Mouse (Mus musculus): ENCODE results near the gene Kcnma1. TPM values are rescaled to one million over a fixed set of nuclear protein-coding genes. Genes with fewer than 3 reads are reported as not detected.

The Kcnma1 gene
- polyA plus RNA-seq, 1 experiment from 2014 or later = 0.62 TPM

DNA sequence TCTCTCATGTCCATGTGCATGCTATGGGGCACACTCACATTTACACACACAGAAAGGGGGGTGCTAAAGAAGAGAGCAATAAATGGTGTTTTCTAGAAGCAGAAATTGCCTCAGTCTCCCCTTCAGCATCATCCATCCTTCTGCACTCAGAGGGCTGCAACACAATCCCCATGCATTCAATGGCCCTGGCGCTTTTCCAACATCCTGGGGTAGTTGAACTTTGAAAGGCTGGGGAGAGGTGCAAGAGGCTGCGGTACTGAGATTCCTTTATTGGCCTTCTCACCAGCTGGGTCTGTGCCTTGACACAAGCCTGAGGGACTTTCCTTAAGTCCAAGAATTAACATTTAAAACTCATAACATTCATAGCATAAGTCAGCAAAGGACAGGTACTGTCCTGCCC, 8.0 kb downstream of the Kcnma1 start:
- no peaks in the 10 kb centered on the region for H3K4me1 ChIP-seq (ENCODE audit: insufficient read depth, low read depth, low read length)
- no peak overlapping the region for H3K4me2 ChIP-seq (replicated peaks; ENCODE audit: low read depth, low read length)
- H3K27ac ChIP-seq (ENCODE audit: low read length) = no peak overlapping the region
- 45% methylated on average over 2 of the region's 2 CpGs for WGBS
- peaks cover 57% of the 10 kb centered on the region for H3K27me3 ChIP-seq (replicated peaks; ENCODE audit: insufficient read depth, low read length)
- no peak overlapping the region for H3K9ac ChIP-seq (replicated peaks; ENCODE audit: low read depth)
- no peak overlapping the region for H3K4me3 ChIP-seq (ENCODE audit: low read depth, low read length)
- DNase-seq (ENCODE audit: low spot score) = no peak
- TF ChIP-seq EP300 (IDR thresholded peaks at IDR 0.05) = no peak
- TF ChIP-seq CTCF (IDR thresholded peaks at IDR 0.05) = no peak
- no peak for ATAC-seq
- no peaks in the 10 kb centered on the region for H3K9me3 ChIP-seq (ENCODE audit: low read length)
- H3K36me3 ChIP-seq (ENCODE audit: insufficient read depth, low read length) = no peaks in the 10 kb centered on the region

DNA sequence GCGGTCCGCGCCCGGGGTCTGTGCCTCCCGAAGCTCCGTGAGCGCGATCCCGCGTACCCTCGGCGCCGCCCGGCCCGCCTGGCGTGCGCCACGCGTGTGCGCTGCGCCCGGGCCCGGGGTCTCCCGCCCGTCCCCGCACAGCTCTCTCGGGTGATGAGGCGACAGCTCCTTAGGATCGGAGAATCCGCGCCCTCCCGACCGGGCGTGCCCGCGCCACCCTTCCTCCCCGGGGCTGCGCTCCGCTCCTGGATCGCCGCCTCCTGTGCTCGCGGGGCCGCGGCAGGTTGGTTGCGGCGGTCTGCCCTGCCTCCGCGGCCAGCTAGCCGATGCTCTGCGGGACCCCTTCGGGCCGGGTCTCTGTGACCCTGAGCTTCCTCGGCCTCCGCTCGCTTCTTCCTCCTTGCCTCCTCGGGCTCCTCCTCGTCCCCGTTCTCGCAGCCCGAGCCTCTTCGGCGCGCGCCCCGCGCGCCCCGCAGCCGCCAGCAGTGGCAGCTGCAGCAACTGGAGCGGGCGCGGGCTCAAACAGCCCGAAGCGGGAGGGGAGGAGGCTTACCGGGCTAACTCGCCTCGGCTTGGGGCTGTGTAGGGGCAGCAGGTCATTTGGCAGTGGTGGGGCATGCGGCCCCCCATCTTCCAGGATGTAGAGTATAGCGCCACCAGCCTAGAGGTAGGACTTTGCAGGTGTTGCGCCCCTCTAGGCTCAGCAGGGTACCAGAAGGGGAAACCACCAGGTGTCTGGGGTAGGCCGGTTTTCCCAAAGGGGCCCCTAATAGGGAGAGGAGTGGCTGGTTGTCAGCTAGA, 9.6 kb downstream of the Kcnma1 start:
- Histone ChIP-seq H3K4me2 (replicated peaks; ENCODE audit: low read depth, low read length) (peak overlapping the region; percentile 99), H3K9me3 (ENCODE audit: low read length) (no peaks in the 10 kb centered on the region), H3K27ac (ENCODE audit: low read length) (no peak overlapping the region), H3K9ac (replicated peaks; ENCODE audit: low read depth) (no peak overlapping the region), H3K4me3 (ENCODE audit: low read depth, low read length) (peak overlapping the region; percentile 51), H3K4me1 (ENCODE audit: insufficient read depth, low read depth, low read length) (no peaks in the 10 kb centered on the region), H3K27me3 (replicated peaks; ENCODE audit: insufficient read depth, low read length) (peaks cover 63% of the 10 kb centered on the region), H3K36me3 (ENCODE audit: insufficient read depth, low read length) (no peaks in the 10 kb centered on the region)
- whole genome bisulfite sequencing = 4% methylated on average over 39 of the region's 82 CpGs
- peak; percentile 17; the same call in 1 of the 2 replicates for TF ChIP-seq CTCF (IDR thresholded peaks at IDR 0.05)
- TF ChIP-seq EP300 (IDR thresholded peaks at IDR 0.05) = no peak
- DNase-seq (ENCODE audit: low spot score) (peak; percentile 13), ATAC-seq (peak; percentile 21)

GRCm38 (mm10) chr14:24003450-24004381, 10.6 kb downstream of the Kcnma1 start:
- H3K27ac ChIP-seq (ENCODE audit: low read length) = no peak overlapping the region
- ATAC-seq (0 out of 2 replicates have a peak, but pooled peaks have one; percentile 19), DNase-seq (ENCODE audit: low spot score) (peak; percentile 10)
- no peaks in the 10 kb centered on the region for H3K9me3 ChIP-seq (ENCODE audit: low read length)
- H3K4me3 ChIP-seq (ENCODE audit: low read depth, low read length) = peak overlapping the region; percentile 51
- peak overlapping the region; percentile 99 for H3K4me2 ChIP-seq (replicated peaks; ENCODE audit: low read depth, low read length)
- peaks cover 63% of the 10 kb centered on the region for H3K27me3 ChIP-seq (replicated peaks; ENCODE audit: insufficient read depth, low read length)
- no peaks in the 10 kb centered on the region for H3K4me1 ChIP-seq (ENCODE audit: insufficient read depth, low read depth, low read length)
- no peaks in the 10 kb centered on the region for H3K36me3 ChIP-seq (ENCODE audit: insufficient read depth, low read length)
- H3K9ac ChIP-seq (replicated peaks; ENCODE audit: low read depth) = no peak overlapping the region
- TF ChIP-seq CTCF (IDR thresholded peaks at IDR 0.05) (no peak), EP300 (IDR thresholded peaks at IDR 0.05) (no peak)
- 3% methylated on average over 35 of the region's 85 CpGs for WGBS

GRCm38 (mm10) chr14:24002647-24003046, 11.6 kb downstream of the Kcnma1 start:
- WGBS = 36% methylated on average over 5 of the region's 5 CpGs
- Histone ChIP-seq H3K4me1 (ENCODE audit: insufficient read depth, low read depth, low read length) (no peaks in the 10 kb centered on the region), H3K9me3 (ENCODE audit: low read length) (no peaks in the 10 kb centered on the region), H3K4me2 (replicated peaks; ENCODE audit: low read depth, low read length) (no peak overlapping the region), H3K27ac (ENCODE audit: low read length) (no peak overlapping the region), H3K36me3 (ENCODE audit: insufficient read depth, low read length) (no peaks in the 10 kb centered on the region), H3K27me3 (replicated peaks; ENCODE audit: insufficient read depth, low read length) (peaks cover 63% of the 10 kb centered on the region), H3K9ac (replicated peaks; ENCODE audit: low read depth) (no peak overlapping the region), H3K4me3 (ENCODE audit: low read depth, low read length) (no peak overlapping the region)
- ATAC-seq (no peak), DNase-seq (ENCODE audit: low spot score) (no peak)
- no peak for TF ChIP-seq CTCF (IDR thresholded peaks at IDR 0.05)
- TF ChIP-seq EP300 (IDR thresholded peaks at IDR 0.05) = no peak

- Histone ChIP-seq H3K4me3 (ENCODE audit: low read depth, low read length) (no peak overlapping the region), H3K27me3 (replicated peaks; ENCODE audit: insufficient read depth, low read length) (peaks cover 21% of the 10 kb centered on the region; the same call in 1 of the 2 replicates), H3K4me2 (replicated peaks; ENCODE audit: low read depth, low read length) (no peak overlapping the region), H3K36me3 (ENCODE audit: insufficient read depth, low read length) (no peaks in the 10 kb centered on the region), H3K27ac (ENCODE audit: low read length) (no peak overlapping the region), H3K9ac (replicated peaks; ENCODE audit: low read depth) (no peak overlapping the region), H3K4me1 (ENCODE audit: insufficient read depth, low read depth, low read length) (no peaks in the 10 kb centered on the region), H3K9me3 (ENCODE audit: low read length) (no peaks in the 10 kb centered on the region)
- WGBS = 54% methylated on average over 6 of the region's 6 CpGs
- DNase-seq (ENCODE audit: low spot score) = peak; percentile 77
- TF ChIP-seq EP300 (IDR thresholded peaks at IDR 0.05) (no peak), CTCF (IDR thresholded peaks at IDR 0.05) (no peak)
- peak; percentile 92 for ATAC-seq
Observed at GRCm38 (mm10) chr14:23997912-23998311, 16.4 kb downstream of the Kcnma1 start.

GRCm38 (mm10) chr14:23995831-23996230, 18.5 kb downstream of the Kcnma1 start:
- H3K27ac ChIP-seq (ENCODE audit: low read length) = no peak overlapping the region
- no peaks in the 10 kb centered on the region for H3K4me1 ChIP-seq (ENCODE audit: insufficient read depth, low read depth, low read length)
- no peak overlapping the region for H3K9ac ChIP-seq (replicated peaks; ENCODE audit: low read depth)
- no peak overlapping the region for H3K4me3 ChIP-seq (ENCODE audit: low read depth, low read length)
- no peak for DNase-seq (ENCODE audit: low spot score)
- no peak for TF ChIP-seq CTCF (IDR thresholded peaks at IDR 0.05)
- TF ChIP-seq EP300 (IDR thresholded peaks at IDR 0.05) = no peak
- 70% methylated on average over 3 of the region's 3 CpGs for WGBS
- H3K9me3 ChIP-seq (ENCODE audit: low read length) = no peaks in the 10 kb centered on the region
- peaks cover 6% of the 10 kb centered on the region; the same call in 1 of the 2 replicates for H3K27me3 ChIP-seq (replicated peaks; ENCODE audit: insufficient read depth, low read length)
- ATAC-seq = no peak
- no peak overlapping the region for H3K4me2 ChIP-seq (replicated peaks; ENCODE audit: low read depth, low read length)
- no peaks in the 10 kb centered on the region for H3K36me3 ChIP-seq (ENCODE audit: insufficient read depth, low read length)

All from lung, postnatal 0 days (tissue).